Mouse (Mus musculus): ENCODE measurements around the gene Tmem135. TPM values are rescaled to one million over a fixed set of nuclear protein-coding genes. Genes with fewer than 3 reads are reported as not detected.

Tmem135 gene
- polyA plus RNA-seq, 2 experiments, result 12.4 to 18.6 TPM

DNA sequence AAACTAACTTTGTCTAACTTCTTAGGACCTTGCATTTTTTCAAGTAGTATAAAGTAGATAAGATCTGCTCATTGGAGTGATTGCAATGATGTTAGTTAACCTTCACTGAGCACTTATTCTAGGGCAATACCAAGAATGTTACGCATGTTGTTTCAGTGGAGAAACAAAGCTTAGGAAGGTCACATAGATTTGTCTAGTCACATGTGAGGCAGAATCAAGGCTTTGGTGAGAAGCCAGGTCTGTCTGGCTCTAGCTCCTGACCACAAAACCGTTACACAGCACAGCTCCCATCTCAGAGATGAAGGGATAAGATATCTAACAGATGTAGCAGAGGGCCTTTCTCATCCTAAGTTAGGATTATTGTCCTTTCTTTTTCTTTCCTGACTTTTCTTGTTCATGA, 13.4 kb downstream of the Tmem135 start:
- Histone ChIP-seq H3K9ac (ENCODE audit: low read depth, low read length, severe bottlenecking) (no peak overlapping the region), H3K4me3 (replicated peaks; ENCODE audit: low read length) (no peak overlapping the region), H3K27me3 (ENCODE audit: control insufficient read depth, insufficient read depth, low read length) (no peaks in the 10 kb centered on the region), H3K27ac (replicated peaks; ENCODE audit: low read depth, low read length) (no peak overlapping the region), H3K9me3 (ENCODE audit: control insufficient read depth, low read length) (no peaks in the 10 kb centered on the region), H3K36me3 (ENCODE audit: control insufficient read depth, insufficient read depth, low read length) (no peaks in the 10 kb centered on the region), H3K4me1 (ENCODE audit: control insufficient read depth, insufficient read depth, low read length) (peaks cover 18% of the 10 kb centered on the region), H3K4me2 (replicated peaks; ENCODE audit: low read depth, low read length, severe bottlenecking) (no peak overlapping the region)
- no peak for DNase-seq (ENCODE audit: low spot score)
- no peak for TF ChIP-seq POLR2A (IDR thresholded peaks at IDR 0.05; ENCODE audit: borderline replicate concordance, extremely low read depth, insufficient read depth, insufficient read length)
- ATAC-seq (ENCODE audit: low FRiP score, low read depth), result no peak
- 64% methylated on average over 2 of the region's 2 CpGs for WGBS

DNA sequence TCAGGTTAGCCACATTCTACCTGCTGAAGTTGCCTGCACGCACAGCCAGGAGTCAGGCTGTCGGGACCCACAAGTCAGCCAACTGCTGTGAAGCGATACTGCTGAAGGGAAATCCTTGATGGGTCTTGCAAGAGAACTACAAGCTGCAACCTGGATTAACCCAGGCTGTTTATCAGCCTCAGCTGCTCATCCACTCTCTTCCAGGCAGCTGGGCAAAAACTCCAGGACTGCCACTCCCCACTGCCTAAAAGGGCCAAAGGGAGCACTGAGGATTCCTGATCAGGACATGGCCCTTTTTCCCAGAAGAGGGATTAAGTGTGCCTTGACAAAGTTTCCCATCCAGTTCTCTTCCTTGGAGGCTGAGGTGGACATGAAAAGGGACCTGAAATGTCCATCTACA, 15.0 kb downstream of the Tmem135 start:
- 77% methylated on average over 3 of the region's 3 CpGs for whole genome bisulfite sequencing
- no peaks in the 10 kb centered on the region for H3K36me3 ChIP-seq (ENCODE audit: control insufficient read depth, insufficient read depth, low read length)
- H3K4me1 ChIP-seq (ENCODE audit: control insufficient read depth, insufficient read depth, low read length), result peaks cover 18% of the 10 kb centered on the region
- no peaks in the 10 kb centered on the region for H3K27me3 ChIP-seq (ENCODE audit: control insufficient read depth, insufficient read depth, low read length)
- H3K4me2 ChIP-seq (replicated peaks; ENCODE audit: low read depth, low read length, severe bottlenecking), result no peak overlapping the region
- TF ChIP-seq POLR2A (IDR thresholded peaks at IDR 0.05; ENCODE audit: borderline replicate concordance, extremely low read depth, insufficient read depth, insufficient read length), result no peak
- ATAC-seq (ENCODE audit: low FRiP score, low read depth) (no peak), DNase-seq (ENCODE audit: low spot score) (no peak)
- no peak overlapping the region for H3K9ac ChIP-seq (ENCODE audit: low read depth, low read length, severe bottlenecking)
- H3K4me3 ChIP-seq (replicated peaks; ENCODE audit: low read length), result no peak overlapping the region
- no peaks in the 10 kb centered on the region for H3K9me3 ChIP-seq (ENCODE audit: control insufficient read depth, low read length)
- H3K27ac ChIP-seq (replicated peaks; ENCODE audit: low read depth, low read length), result no peak overlapping the region

DNA sequence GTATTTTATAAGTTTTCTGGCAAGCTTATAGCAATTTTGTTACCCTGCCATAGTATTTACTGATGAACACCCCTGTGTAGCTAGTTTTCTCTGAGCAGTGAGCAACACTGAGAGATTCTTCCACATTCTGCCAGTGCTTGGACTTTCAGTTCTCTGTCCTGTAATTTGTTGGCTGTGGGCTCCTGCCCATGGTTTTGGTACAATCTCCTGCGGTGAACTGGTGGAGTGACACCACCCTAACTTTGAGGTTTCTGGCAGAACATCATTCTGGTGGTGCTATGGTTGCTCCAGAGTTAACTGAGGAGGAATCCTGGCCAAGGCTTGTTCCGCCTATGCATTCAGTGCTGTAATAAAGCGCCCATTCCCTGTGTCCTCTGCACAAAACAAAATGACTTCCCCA, 21.1 kb downstream of the Tmem135 start:
- ATAC-seq (ENCODE audit: low FRiP score, low read depth) (no peak), DNase-seq (ENCODE audit: low spot score) (no peak)
- Histone ChIP-seq H3K4me2 (replicated peaks; ENCODE audit: low read depth, low read length, severe bottlenecking) (no peak overlapping the region), H3K27ac (replicated peaks; ENCODE audit: low read depth, low read length) (no peak overlapping the region), H3K9me3 (ENCODE audit: control insufficient read depth, low read length) (no peaks in the 10 kb centered on the region), H3K9ac (ENCODE audit: low read depth, low read length, severe bottlenecking) (no peak overlapping the region), H3K4me3 (replicated peaks; ENCODE audit: low read length) (no peak overlapping the region), H3K36me3 (ENCODE audit: control insufficient read depth, insufficient read depth, low read length) (no peaks in the 10 kb centered on the region), H3K4me1 (ENCODE audit: control insufficient read depth, insufficient read depth, low read length) (peaks cover 28% of the 10 kb centered on the region), H3K27me3 (ENCODE audit: control insufficient read depth, insufficient read depth, low read length) (no peaks in the 10 kb centered on the region)
- 66% methylated on average over 3 of the region's 3 CpGs for WGBS
- TF ChIP-seq POLR2A (IDR thresholded peaks at IDR 0.05; ENCODE audit: borderline replicate concordance, extremely low read depth, insufficient read depth, insufficient read length), result no peak

DNA sequence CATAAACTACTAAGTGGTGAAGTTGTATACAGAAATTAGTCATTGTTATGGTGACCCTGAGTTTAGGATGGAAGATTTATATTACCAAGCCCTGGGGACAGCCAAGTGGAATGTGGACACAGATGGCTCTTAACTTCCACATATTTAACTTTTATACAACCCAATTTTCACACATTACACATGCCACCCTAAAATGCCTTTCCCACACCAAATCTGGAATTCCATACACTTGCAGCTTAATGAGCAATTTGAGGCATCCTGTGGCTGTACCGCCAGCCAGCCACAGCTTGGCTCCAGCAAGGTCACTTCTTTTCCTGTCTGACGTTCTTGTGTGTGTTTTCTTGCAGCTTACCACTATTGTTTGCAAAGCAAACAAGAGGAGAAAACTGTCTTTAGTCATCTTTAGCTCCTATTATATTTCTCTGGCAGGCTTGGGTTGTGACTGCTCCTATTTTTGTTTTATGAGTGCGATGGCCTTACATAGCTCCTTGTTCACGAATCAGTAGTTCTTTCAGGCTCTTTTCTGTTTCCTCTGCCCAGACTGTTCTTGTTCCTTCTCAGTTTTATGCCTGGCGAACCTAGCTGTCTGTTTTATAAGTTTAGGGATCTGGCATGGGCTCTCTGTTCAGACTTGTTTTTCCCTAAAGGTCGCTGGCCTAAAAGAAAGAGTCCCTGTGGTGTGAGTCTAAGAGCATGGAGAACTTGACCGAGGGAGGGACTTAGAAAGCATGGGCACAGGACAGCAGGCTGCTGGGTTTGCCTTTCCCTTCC, 22.9 kb downstream of the Tmem135 start:
- no peak for TF ChIP-seq POLR2A (IDR thresholded peaks at IDR 0.05; ENCODE audit: borderline replicate concordance, extremely low read depth, insufficient read depth, insufficient read length)
- DNase-seq (ENCODE audit: low spot score), result no peak
- Histone ChIP-seq H3K4me1 (ENCODE audit: control insufficient read depth, insufficient read depth, low read length) (peaks cover 22% of the 10 kb centered on the region), H3K27ac (replicated peaks; ENCODE audit: low read depth, low read length) (peak overlapping the region; percentile 16), H3K36me3 (ENCODE audit: control insufficient read depth, insufficient read depth, low read length) (no peaks in the 10 kb centered on the region), H3K9me3 (ENCODE audit: control insufficient read depth, low read length) (no peaks in the 10 kb centered on the region), H3K4me2 (replicated peaks; ENCODE audit: low read depth, low read length, severe bottlenecking) (no peak overlapping the region), H3K9ac (ENCODE audit: low read depth, low read length, severe bottlenecking) (no peak overlapping the region), H3K4me3 (replicated peaks; ENCODE audit: low read length) (no peak overlapping the region), H3K27me3 (ENCODE audit: control insufficient read depth, insufficient read depth, low read length) (no peaks in the 10 kb centered on the region)
- peak; percentile 63; the same call in 1 of the 2 replicates for ATAC-seq (ENCODE audit: low FRiP score, low read depth)
- WGBS, result 24% methylated on average over 7 of the region's 7 CpGs

DNA sequence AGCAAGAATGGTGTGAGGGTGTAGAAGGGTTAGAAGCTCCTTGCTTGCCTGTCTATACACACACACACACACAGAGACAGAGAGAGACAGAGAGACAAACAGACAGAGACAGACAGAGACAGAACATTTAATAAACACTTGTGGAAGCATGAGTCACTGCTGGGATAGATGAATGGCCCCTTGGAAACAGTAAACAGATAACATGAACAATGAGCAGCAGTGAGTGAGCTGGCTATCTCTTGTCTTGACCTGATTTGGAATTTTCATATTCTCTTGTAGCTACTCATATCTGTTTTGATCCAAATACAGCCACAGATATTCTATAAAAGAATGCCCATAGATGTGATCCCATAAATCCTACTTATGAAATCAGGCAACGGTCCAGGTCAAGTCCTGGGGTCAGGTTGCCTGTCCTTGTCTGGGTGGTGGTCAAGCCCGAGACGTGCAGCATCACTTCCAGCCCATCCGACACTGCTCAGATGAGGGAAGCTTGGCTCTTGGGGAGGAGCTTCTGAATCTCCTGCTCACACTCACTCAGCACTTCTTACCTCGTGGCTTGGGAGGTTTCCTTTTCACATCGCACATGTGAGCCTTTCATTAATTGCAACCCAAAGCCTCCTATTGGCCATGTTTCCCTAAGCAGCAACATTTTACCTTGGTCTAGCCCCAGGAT, 32.3 kb downstream of the Tmem135 start:
- no peak for ATAC-seq (ENCODE audit: low FRiP score, low read depth)
- Histone ChIP-seq H3K9ac (ENCODE audit: low read depth, low read length, severe bottlenecking) (no peak overlapping the region), H3K4me3 (replicated peaks; ENCODE audit: low read length) (no peak overlapping the region), H3K4me1 (ENCODE audit: control insufficient read depth, insufficient read depth, low read length) (no peaks in the 10 kb centered on the region), H3K4me2 (replicated peaks; ENCODE audit: low read depth, low read length, severe bottlenecking) (no peak overlapping the region), H3K27me3 (ENCODE audit: control insufficient read depth, insufficient read depth, low read length) (no peaks in the 10 kb centered on the region), H3K9me3 (ENCODE audit: control insufficient read depth, low read length) (no peaks in the 10 kb centered on the region), H3K27ac (replicated peaks; ENCODE audit: low read depth, low read length) (no peak overlapping the region), H3K36me3 (ENCODE audit: control insufficient read depth, insufficient read depth, low read length) (no peaks in the 10 kb centered on the region)
- DNase-seq (ENCODE audit: low spot score), result no peak
- 65% methylated on average over 6 of the region's 6 CpGs for WGBS
- TF ChIP-seq POLR2A (IDR thresholded peaks at IDR 0.05; ENCODE audit: borderline replicate concordance, extremely low read depth, insufficient read depth, insufficient read length), result no peak
